Mouse (Mus musculus) kidney, adult 2 months (tissue): ENCODE data around the gene Nuak2.
"Not testable (repeated sequence)": the region's sequence is repeated elsewhere in the genome, so short reads cannot be mapped to it uniquely, and the experiment has no call there.

Experiments used
- CTCF ChIP-seq: fragments of 200-500 bp; conservative IDR thresholded peaks from 2 replicates; pipeline ENCODE4 v1.5.1; 2011; ENCODE audit warnings: low read depth, mild to moderate bottlenecking, control low read depth, low read length, moderate library complexity, mixed read lengths; ENCODE audit not compliant: insufficient read depth, insufficient read length
- POLR2A ChIP-seq: fragments of 200-500 bp; IDR thresholded peaks from one replicate; pipeline ENCODE4 v1.6.1; 2011; ENCODE audit warnings: low read depth, low read length, control low read depth

GRCm38 (mm10) chr1:132349049-132349448, 33.1 kb downstream of the Nuak2 start:
- TF ChIP-seq CTCF, POLR2A: not testable (repeated sequence)
